Mouse (Mus musculus) gastrocnemius, adult 18-20 months (tissue): Measurements from ENCODE around the gene Wwox. TPM values are rescaled to one million over a fixed set of nuclear protein-coding genes. Genes with fewer than 3 reads are reported as not detected.
A peak's percentile ranks its signal among the peaks of the same experiment; 100 is the strongest.

Experiments
- DNase-seq: peaks from one replicate; pipeline ENCODE4 v3.0.0; 2021; ENCODE audit warnings: low spot score
- total RNA-seq, 2 experiments: library from RNA; stranded (reverse); gene quantifications; 2 replicates each; pipeline ENCODE4 v1.2.3; 2021

The Wwox gene
- total RNA-seq, 2 experiments from 2014 or later: 5.6 to 6.1 TPM

GRCm38 (mm10) chr8:114594811-114595210 lies 155.4 kb downstream of the Wwox start:
- DNase-seq: no peak

DNA sequence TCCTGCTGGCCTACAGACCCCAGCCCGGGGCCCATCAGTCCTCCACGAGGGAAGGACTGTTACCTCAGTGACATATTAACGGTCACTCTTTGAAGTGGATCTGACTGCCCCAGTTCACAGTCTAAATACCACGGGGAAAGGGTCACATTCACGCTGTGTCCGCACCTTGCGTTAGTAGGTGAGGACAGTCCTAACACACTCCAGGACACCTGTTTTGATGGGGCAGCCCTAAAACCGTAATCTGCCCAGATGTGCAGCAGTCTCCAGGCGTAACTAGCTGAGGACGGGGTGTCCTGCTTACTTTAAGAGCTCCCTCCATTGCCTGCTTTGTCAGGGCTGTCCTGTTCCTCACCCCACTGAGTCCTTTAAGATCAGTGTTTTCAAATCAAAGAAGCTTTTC lies 160.1 kb downstream of the Wwox start:
- no peak for DNase-seq

DNA sequence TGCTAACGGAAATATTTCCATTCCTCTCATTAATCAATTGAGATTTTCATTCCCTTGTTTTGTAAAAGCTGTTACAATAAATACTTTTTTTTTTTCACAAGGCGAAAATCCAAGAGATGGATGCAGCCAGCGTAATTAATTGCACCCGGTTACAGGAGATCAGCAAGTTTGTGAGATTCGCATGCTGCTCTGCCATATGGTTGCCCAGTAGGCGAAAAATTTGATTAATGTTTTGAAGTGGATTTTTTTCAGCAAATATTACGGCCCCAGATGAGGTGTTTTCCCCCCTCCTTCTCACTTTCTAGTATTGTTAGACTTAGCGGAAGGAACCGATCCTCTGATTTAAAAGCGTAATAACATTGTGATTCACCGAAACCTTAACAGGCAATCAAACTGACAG lies 160.7 kb downstream of the Wwox start:
- DNase-seq: no peak

DNA sequence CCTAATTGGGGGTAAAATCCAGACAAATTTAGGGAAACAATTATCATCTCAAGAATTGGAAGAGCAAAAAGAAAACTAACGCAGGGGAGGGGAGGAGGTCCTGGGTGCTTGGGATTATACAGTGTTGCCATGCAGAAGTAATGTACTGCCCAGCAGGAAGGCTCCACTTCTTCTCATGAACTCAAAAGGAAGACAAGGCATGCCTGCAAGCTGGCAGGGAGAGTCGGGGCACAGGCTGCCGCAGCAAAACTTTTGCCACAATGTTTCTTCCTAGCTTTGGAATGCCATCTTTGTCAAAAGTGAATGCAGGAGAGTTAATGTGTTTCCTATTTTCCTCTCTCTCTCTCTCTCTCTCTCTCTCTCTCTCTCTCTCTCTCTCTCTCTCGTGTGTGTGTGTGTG lies 163.6 kb downstream of the Wwox start:
- no peak for DNase-seq

- DNase-seq: no peak
Observed at GRCm38 (mm10) chr8:114603561-114603960, 164.1 kb downstream of the Wwox start.

- no peak for DNase-seq
Observed at GRCm38 (mm10) chr8:114604315-114604714, 164.9 kb downstream of the Wwox start.

GRCm38 (mm10) chr8:114605651-114606050 lies 166.2 kb downstream of the Wwox start:
- DNase-seq: no peak

GRCm38 (mm10) chr8:114609330-114609729 lies 169.9 kb downstream of the Wwox start:
- no peak for DNase-seq

- no peak for DNase-seq
Observed at GRCm38 (mm10) chr8:114611075-114611474, 171.6 kb downstream of the Wwox start.

GRCm38 (mm10) chr8:114612091-114612490 lies 172.6 kb downstream of the Wwox start:
- peak; percentile 34 for DNase-seq

GRCm38 (mm10) chr8:114615413-114615812 lies 176.0 kb downstream of the Wwox start:
- DNase-seq: no peak

DNA sequence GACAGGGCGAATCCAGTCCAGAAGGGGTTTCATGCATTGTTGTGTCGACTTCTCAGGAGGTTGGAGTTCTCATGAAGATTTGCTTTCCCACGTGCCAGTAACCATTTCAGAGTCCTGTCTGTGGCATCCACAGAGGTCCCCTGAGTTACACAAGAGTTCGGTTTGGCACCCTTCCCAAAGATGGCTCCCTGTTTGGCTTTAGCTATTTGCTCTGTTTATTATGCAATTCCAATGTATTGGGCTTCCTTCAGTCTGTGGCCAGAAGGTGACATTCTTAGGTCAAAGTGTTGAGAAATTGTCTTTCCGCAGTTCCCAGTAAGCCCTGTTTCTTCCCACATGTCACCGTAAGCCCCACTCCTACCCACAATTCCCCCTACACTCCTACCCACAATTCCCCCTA lies 176.5 kb downstream of the Wwox start:
- DNase-seq: no peak

- DNase-seq: no peak
Observed at GRCm38 (mm10) chr8:114618908-114619508, 179.6 kb downstream of the Wwox start.

DNA sequence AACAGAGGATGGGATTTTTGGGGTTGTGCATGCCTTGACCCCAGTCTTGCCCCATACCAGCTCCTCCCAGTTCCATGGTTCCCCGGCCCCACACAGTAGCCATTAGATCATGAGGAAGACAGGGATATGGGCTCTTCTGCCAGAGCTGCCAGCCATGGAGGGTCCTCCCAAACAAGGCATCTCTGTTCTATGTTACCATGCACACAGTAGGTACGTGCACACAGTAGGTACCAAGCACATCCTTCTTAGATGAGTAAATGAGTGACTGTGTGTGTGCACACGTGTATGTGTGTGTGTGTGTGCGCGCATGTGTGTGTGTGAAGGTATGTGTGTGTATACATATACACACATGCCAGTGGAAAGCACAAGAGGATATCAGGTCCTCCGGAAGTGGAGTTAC lies 185.9 kb downstream of the Wwox start:
- no peak for DNase-seq

DNA sequence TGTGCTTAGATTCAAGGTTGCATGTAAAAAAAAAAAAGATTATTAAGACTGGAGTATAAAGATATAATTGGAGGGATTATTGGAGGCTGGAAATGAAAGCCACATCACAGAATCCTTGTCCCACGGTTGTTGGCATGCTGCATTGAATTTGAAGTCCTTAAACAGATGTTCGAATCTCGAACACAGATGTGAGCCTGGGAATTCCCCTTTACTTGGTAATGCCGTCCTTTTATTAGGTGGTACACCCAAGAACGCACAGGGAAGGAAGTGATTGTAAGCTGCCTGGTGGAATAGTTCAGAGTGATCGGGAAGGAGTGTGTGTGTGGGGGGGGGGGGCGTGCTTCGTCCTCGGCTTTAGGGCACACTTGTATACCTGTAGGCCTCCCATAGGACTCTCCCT lies 187.4 kb downstream of the Wwox start:
- no peak for DNase-seq

- no peak for DNase-seq
Observed at GRCm38 (mm10) chr8:114629719-114630118, 190.3 kb downstream of the Wwox start.

DNA sequence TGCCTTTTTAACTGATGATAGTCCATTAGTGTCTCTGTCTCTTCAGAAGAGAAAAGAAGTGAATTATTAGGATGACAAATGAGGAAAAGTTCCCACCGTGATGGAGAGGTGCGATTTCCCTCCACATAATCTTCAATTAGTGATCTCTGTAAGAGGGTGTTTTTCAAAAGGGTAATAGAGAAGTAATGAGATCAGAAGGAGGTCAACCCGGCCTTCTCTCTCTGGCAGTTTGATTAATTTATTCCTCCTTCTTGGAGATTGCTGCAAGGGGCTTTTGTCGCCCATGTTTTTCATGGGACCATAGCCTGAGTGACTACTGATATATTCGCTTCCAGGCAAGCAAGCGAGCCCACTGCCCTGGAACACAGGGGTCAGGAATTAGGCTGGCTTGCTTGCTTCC lies 191.6 kb downstream of the Wwox start:
- DNase-seq: no peak

GRCm38 (mm10) chr8:114634151-114634550 lies 194.7 kb downstream of the Wwox start:
- no peak for DNase-seq

DNA sequence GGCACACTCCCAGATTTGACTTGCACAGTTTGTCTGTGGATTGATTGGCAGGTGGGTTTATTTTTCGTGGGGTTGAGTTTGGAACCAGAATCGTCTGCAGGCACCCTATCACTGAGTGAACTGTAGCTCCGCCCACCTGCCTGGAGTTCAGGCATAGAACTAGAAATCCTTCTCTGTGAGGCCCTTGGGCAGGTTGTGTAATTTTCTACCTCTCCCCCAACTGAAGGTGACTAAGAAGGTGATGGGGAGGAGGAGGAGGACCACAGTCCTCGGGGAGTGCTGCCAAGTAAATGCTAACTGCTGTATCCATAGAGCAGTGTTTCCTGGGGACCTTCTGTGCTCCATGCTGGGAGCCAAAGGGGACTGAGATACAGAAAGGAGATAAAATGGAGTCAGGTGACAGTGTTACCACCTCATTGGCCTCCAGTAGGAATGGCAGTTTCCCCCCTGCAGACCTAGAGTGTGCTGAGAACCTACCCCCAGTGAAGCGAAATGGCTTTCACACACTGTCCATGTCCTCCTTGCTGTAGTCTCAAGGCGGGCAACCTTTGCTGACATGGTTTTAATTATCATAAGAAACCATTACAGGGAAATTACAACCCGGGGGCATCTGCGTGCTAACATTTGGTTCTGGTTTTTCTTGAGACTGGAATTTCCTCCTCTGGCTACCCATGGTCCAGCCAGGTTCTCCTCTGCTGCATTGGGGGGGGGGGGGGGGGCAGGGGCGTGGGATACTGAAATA lies 195.4 kb downstream of the Wwox start:
- DNase-seq: no peak

DNA sequence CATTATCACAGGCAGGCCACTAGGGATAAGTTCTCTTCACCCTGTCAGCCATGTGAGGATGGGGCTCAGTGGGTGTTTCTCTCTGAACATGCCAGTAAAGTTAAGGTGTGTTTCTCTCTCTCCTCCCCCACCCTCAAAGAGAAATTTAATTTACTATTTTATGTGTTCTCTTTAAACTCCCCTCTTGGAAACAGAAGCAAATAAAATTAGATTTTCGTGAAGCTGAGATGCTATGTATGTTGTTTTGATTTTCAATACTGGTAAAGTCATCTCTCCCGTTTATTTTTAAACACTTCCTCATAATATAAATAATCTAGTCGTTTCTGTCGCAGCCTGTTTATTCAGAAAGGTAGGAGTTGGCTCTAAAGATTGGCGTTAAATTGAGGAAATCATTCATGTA lies 196.9 kb downstream of the Wwox start:
- DNase-seq: no peak

- no peak for DNase-seq
Observed at GRCm38 (mm10) chr8:114641809-114642208, 202.4 kb downstream of the Wwox start.

DNA sequence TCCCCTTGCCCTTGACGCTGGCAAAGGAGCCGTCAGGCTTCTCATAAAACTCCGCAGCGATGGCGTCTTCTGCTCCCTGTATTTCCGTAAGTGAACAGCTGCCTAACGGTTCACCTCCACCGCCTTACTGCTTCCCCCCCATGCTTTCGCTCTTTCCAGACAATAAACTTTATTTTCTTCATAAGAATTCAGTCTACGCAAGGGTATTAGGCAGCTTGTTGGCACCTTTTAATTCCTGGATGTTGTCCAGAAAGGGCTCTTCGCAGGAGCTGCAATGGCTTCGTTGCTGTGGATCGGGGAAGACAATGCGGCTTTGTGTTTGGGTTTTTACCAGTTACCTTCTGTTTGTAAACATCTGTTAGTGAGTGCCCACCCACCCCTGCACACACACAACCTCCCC lies 211.3 kb downstream of the Wwox start:
- no peak for DNase-seq

DNA sequence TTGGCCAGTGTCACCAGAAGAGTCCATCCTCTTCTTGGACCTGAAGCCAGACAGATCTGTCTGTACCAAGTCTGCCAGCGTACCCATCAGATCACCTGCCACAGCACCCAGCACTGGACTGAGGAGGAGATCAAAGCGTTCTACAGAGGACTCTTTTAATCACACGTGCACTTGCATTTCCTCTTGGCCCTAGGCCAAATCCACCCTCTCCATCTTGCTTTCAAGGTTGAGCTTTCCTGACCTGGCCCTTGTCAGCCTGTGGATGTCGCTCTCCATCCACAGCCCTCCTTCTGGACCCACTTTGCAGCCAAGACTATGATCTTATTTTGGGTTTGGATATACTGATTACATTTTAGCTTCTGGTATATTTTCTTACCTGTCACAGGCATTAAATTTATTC lies 218.3 kb downstream of the Wwox start:
- no peak for DNase-seq
